Mouse (Mus musculus) mouse embryonic stem cell (cell line): ENCODE results near the gene Fam181a.

Experiments
- in situ Hi-C, 2 experiments: fragments of 300-500 bp; cut with MboI; formaldehyde crosslinking; loops; 1 replicate in 1 of 2; 3 replicates in 1 of 2; pipeline ENCODE4 v1.14.3; 2019 to 2020; ENCODE audit warnings: low sequenced_read_pairs in 2 of 2, low pct_unique_long_range_greater_than_20kb in 1 of 2, mixed read lengths in 1 of 2; ENCODE audit not compliant: unreplicated experiment in 1 of 2

Gene Fam181a

DNA sequence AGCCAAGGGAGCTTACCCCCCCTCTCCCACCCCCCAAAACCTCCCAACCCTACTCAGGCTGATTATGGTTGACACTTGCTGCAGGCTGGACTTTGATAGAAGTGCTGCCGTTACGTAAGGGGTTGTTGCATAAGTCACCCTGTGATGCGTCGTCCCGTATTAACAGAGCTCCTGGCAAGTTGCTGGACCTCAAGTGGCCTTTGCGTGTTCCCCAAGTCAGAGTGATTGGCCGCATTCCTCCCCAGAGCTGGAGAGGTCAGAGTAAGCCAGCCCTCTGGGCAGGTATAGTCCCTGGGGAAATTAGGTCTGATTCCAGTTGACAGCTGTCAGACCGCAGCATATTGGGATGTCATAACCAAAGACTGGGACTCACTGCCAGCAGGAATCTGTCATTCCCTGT, 1.1 kb downstream of the Fam181a start:
- in situ Hi-C loops = no loop called here

DNA sequence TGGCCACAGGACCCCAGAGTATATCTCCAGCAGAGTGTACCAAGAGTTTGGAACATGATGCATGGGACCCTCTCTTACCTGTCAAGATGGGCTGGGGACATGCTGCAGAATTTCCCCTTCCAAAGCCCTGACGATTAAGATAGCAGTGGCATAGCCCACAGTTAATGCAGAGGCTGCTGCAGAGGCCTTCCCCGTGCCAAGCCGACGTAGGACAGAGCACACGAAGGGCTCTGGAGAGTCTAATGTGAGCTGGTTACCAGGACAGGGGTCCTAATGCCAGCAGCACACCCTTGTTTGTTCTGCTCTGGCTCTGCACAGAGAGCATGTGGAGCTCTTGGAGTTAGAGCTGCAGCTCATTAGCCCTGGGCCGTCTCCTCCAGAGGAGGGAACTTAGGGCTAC, 2.5 kb downstream of the Fam181a start:
- in situ Hi-C loops = no loop called here

DNA sequence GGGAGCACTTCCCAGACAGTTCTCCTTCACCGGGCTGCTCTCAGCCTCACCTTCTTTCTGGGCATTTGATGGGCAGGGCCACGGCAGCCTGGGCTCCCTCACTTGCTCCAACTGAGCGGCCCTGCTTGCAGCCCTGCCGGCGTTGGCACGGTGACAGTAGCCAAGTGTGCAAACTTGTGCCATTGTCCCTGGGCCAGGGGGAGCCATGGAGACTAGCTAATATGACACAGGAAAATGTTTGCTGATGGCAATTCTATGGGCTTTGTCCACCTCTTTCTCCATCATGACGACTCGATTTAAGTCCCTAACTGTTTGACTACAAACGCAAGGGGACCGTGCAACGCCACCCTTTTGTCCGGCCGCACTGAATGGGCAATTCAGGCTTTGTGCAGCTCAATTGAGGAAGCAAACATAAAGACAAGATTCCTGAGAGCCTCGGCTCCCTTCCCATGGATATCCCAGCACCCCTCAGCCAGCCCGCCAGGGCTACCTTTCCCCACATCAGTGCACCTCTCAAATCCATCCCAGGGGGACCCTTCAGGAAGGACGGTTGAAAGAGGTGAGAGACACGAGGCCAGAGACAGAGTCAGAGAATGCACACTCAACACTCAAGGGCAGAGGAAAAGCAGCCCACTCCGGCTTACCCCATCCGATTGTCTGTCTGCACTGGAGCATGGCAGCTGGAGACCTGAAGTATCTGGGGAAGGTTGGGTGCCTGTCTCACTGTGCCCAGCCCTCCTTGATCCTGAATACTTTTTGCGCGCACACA, 3.3 kb downstream of the Fam181a start:
- in situ Hi-C loops = no loop called here

DNA sequence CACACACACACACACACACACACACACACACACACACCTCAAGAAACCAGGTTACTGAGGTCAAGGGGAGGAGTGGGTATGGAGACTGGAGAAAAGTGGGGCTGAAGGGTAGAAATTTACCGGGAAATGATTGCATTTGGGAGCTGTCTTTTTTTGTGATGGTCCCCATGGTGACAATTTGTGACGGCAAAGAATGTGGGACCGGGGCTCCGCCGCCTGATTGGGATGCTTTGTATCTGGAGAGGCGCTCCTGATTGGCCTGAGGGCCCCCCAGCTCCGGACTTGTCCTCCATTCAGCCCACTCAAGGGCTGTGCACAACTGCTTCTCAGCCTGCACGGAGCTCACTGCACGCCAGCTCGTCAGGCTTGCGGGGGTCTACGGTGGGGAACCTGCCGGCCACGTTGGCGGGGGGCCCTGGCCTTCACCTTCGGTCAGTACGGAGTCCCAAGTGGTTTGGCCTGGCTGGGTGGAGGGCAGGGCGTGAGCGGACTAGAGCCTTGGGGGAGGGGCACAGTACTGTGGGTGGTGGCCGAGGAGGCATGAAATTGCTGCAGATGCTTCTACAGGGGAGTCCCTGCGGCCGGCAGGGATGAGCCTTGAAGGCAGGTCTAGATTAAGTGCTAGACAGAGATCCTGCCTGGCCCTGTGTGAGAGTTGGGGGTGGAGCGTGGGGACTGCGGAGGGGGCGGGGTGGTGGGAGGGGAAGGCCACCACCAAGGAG, 4.0 kb downstream of the Fam181a start:
- in situ Hi-C loops = no loop called here

DNA sequence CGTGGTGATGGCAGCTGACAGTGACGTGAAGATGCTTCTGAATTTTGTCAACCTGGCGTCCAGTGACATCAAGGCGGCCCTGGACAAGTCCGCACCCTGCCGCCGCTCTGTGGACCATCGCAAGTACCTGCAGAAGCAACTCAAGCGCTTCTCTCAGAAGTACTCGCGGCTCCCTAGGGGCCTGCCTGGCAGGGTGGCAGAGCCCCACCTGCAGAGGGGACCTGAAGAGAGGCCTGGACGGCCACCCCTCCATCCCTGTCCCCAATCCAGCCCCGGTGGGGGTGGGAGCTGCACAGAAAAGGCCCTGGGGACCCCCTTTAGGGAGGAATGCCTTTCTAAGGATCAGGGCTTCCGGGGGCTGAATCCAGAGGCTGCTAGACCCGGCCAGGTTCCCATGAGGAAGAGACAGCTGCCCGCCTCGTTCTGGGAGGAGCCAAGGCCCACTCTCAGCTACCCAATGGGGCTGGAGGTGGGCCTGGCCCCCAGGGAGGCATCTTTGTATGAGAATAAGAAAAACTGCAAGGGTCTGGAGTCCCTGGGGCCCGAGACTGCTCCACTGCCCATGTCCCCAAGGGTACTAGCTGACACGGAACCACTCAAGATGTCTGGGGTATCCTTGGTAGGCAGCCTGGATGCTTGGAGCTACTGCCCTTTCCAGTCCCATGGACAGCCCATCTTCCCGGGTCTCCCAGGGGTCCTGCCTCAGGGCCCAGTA, 5.2 kb downstream of the Fam181a start:
- in situ Hi-C loops = no loop called here

DNA sequence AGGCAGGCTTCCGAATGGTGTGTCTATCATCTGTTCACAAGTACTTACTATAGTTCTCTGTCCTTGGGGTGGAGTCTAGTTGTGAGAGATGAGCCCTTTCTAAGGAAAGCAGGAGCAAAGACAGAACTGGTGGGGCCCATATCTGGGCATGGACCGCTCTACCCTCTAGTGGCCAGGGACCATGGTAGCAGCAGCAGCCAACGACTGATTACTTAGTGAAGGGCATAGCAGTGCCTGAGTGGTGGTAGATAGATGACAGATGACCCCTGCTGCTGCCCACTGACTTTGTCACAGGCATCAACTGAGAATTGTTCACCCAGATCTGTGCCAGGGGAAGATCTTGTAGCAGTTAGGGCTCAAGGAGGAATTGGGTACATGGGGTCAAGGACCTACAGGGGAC, 12.0 kb downstream of the Fam181a start:
- in situ Hi-C loops = no loop called here

DNA sequence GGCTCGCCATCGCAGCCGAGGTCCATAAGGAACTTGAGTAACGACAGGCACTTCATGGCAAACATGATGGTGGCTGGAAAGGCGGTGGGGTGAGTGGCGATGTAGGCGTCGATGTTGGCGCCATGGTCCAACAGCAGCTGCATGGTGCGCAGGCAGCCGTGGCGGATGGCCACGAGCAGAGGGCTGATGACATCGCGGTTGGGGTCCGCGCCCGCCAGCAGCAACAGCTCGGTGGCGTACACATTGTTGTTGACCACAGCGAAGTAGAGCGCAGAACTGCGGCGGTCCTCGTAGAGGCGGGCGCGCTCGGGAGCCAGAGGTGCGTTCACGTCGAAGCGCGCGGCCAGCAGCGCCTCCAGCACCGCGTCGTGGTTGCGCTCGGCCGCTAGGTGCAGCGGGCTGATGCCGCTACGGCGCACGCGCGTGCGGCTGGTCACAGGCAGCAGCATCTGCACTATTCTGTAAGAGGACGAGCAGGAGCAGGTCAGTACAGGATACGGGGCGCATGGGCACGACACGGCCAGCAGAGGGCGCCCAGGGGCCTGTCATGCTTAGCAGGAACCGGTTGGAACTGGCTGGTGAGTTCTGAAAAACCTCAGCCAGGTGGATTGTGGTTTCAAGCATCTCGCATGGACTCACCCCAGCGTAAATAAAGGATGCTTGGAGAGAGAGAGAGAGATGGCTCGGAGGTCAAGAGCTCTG, 14.5 kb downstream of the Fam181a start:
- in situ Hi-C loops = no loop called here

DNA sequence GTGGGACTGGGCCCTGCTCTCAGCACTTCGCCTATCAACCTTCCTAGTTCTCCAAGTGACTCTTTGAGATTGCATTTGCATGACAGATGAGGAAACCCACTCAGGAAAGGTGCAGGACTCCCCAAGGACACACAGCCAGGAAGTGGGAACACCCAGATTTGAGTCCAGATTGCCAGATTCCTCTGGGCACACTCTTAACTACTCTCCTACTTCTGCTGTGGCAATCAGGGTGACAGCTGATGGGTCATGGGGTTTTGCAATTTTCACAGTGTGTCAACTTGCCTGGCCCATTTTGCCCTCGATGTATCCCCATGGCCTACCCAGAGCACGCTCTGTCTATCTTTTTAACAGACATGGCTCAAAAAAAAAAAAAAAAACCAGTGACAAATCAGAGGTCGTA, 15.8 kb downstream of the Fam181a start:
- in situ Hi-C loops = no loop called here

DNA sequence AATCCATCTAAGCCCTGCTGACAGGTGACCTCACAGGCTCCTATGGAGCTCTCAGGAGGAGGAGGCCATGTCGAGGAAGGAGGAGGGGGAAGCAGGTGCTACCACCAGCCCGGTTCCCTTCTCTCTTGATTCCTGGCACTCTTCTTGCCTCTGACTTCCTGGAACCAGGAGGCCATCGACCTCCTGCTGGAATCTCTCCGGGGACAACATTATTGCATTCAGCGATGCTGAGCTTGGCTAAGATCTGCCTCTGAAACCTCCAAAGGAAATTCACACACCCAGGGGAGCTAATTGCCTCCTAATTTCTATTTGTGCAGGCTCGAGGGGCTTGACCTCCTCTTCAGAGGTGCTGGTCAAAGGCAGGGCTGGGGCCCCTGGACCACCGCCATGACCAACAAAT, 16.3 kb downstream of the Fam181a start:
- in situ Hi-C loops = no loop called here

DNA sequence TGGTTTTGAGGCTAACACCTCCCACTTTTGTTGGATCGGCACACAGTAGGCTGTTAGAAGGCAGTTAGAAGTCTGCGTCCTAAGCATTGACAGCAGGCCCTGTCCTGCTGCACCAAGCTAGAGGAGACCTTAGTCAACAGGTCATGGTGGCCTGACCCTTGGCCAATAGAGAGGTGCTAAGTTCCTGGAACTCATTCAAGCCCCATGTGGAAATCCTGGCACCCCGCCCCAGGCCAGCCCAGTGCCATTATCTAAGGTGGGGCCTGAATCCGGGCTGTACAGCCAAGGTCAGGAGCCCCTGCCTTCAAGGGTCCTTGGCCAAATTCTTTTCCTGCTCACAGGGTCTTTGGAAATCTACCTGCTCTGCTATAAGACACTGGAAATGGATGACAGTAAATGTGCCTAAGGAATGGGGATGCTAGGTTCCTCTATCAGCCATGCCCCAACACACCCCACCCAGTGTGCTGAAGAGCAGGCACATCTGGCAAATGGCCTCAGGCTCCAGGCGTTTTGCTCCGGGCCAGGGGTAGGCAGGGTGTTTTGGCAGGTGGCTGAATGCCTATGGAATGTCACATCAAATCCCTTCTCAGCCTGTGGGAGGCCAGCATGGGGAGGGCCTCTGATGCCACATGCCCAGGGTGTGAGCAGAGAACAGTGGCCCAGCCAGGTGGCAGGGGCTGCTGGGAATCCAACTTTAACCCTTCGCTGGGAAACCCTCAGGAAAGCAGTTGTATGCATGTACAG, 17.8 kb downstream of the Fam181a start:
- in situ Hi-C loops = no loop called here

DNA sequence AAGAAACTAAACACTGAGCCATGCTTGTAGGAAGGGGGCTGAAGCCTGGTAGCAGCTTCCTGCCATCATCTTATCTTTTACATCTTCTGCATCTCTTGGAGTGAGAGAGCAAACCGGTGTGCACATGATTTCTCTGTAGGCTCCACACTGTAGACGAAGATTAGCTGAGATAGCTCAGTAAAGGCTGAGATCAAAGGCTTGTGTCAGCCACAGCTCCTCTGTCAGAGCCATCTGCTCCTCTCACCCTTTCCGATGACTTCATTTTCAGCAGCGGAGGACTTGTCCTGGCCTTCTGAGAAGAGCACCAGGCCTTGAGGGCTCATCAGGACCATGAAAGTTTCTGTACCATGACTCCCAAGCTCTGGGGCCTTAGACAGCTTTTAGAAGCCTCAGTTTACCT, 20.7 kb downstream of the Fam181a start:
- in situ Hi-C loops = no loop called here

DNA sequence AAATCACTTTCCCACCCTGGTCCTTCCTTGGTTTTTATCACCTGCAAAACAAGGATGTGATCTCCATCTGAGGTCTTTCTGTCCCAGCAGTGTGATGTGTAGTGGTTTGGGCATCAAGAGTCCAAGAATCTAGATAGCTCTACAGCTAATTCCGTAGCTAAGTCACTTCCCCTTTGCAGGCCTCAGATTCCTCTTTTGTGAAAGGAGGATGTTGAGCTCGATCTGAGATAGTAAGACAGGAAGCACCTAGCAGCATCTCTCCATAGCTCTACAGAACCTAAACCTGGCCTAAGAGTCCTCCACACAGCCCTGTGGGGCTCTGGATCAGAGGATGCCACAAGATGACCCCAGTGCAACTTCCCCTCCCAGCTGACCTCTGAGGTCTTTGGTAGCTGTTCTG, 22.1 kb downstream of the Fam181a start:
- in situ Hi-C loops = no loop called here

DNA sequence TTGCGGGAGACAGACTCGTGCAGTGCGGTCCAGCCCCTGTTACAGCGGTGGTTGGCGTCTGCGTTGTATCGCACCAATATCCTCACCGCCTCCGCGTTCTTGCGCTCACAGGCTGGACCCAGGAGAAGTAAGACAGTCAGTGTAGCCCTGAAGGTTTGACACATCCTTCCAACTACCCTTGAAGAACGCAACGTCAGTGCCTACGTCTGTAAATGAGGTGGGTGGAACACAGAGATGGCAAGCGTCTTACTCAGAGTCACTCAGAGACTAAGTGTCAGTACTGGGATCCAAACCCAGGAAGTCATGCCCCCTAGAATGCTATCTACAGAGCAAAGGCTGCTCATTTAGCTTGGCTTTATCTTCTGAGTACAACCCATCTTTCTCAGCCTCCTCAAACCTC, 22.7 kb downstream of the Fam181a start:
- in situ Hi-C loops = no loop called here

DNA sequence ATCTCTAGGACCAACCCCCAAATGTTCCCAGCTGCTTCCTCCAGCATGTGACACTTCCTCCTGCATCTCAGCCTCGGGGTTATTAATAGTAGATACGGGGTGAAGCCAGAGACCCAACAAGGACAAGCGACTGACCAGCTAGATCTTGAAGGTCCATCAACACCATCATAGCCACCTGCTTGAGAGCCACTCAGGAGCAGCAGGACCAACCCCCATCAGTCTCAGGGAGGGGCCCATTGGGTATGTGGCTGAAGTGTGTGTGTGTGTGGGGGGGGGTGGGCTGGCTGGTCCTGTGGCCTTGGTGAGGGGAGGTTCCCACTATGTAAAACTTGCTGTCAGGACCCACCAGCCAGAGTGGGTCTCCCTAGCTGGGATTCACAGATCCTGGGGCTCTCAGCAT, 26.0 kb downstream of the Fam181a start:
- in situ Hi-C loops = no loop called here

DNA sequence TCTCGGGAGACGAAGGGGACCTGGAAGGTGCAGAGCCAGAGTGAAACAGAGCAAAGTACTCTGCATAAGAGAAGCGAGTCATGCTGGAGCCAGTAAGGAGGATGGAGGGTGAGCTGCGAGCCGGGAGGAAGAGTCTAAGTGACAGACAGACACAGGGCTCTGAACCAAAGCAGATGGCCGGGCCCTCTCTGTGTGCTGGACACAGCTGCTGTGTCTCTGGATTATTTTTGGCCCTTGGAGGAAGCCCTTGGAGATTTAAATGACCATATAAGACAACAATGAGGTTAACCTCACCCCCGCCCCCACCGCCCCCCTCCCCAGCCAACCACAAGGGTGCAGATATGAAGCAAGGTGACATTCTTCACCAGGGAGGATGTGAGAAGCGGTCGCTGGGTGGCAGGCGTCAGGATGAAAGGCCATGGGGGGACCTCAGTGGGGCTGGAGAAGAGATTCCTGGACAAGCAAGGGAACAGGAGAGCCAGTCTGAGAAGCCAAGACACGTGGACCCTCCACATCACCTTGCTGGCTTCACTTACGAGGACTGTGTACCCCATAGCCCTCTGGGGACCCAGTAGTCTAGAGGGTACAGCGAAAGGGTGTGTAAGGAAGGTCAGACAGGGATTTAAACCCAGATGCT, 27.5 kb downstream of the Fam181a start:
- in situ Hi-C loops = no loop called here

DNA sequence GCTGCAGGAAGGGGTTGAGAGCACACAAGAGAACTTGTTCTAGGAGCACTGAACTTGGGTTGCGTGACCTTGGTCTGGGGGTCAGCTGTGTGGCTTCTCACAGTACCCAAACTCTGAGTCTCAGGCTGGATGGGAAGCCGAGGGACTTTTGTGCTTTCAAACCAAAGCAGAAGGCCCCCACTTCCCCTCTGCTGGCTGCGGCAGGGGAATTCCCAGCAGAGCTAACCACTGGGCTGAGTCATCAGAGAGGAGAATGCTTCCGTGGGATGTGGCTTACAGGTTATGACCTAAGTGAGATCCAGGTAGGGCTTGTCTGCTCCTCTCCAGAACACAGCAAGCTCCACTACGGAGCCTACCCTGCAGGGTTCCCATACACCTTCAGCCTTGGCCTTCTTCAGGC, 30.4 kb downstream of the Fam181a start:
- in situ Hi-C loops = no loop called here

DNA sequence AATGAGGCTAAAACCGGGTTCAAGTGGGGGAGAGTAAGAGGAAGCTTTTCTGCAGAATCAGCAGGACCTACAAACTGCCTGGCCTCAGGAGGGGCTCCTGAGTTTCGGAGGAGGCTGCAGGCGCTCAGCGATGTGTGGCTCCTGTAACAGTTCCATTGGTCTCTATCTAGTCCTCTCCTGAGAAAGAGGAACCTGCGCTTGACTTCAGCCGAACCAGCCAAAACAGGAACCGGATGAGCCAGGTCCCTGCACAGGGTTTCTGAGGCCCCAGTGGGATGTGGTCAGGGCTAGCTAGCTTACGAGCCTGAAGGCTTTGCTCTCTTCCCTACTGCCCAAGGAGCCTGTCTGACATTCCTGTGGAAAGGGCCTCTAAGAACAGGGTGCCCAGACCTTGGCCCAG, 32.7 kb downstream of the Fam181a start:
- in situ Hi-C loops = no loop called here

DNA sequence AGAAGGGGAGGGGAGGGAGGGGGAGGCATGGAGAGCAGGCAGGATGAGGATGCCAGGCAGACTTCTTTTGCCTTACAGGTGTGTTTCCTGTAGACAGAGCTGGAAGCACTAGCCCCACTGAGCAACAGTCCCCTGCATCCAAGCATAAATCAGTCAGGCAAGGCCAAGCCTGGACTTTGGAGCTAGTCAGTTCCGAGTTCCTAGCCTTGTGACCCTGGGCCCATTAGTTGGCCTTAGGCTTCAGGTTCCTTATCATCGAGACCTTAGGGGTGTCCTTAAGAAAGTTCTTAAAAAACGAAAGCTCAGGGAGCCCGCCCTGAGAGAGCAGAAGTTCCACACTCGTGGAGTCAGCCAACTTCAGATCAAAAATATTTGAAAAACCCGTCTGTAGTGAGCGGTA, 34.2 kb downstream of the Fam181a start:
- in situ Hi-C loops = no loop called here
